Mouse (Mus musculus) induced T-regulatory cell, adult 2 months (primary cell): Measurements from ENCODE around the gene Styxl1.

Experiments
- DNase-seq: peaks from one replicate; pipeline ENCODE4 v3.0.0-alpha.2; 2012; ENCODE audit warnings: low read depth

Gene Styxl1

DNA sequence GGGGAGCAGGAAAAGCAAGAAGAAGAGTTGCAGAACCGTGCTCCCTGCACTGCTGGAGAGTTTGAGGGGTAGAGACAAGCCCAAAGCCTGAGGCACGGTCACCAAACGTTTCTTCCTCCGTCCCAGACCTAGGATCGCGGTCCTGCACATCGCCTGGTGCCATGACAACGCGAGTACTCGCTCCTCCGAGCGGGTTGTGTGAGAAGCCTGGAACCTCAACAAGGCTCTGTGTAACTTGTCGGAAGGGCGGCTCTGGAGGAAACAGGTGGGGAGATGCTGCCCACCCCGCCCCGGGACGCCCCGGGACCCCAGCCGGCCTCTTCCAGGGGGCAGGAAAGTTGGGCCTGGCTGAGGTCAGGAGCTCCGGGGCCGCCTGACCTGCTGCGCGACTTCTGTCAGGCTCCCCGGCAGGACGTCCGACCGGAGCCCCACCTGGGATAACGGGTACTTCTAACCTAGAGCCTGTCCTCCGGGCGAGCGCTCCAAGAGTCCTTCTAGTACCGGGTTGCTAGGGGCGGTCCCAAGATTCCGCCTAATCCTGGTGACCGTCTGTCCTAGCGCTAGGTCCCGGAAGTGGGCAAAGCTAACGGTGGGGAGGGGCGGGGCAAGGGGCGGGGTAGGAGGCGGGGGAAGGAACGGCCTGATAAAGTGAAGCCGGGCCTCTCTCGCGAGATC lies at the start of gene Styxl1:
Styxl1 (minus strand) TSS at position 590 of the 675 bp plus-strand sequence.
- DNase-seq: no peak

DNA sequence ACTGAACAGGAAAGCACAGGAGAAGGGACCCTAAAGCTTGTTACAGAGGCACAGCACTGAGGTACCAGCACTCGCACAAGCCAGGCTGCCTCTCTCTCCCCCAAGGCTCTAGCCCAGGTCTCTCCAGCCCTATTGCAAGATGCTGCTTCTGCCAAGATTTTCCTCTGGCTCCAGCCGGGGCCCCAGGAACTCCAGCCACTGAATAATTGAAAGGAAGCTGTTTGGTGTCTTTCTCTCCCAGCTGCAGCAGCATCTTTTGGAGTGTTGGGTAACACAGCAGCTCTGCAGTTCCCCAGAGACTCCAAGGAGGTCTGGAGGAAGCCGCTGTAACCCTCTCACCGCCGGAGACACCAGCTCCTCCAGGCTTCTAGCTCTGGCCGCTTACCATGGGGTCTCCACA lies 48.0 kb upstream of the Styxl1 start:
- DNase-seq: no peak

DNA sequence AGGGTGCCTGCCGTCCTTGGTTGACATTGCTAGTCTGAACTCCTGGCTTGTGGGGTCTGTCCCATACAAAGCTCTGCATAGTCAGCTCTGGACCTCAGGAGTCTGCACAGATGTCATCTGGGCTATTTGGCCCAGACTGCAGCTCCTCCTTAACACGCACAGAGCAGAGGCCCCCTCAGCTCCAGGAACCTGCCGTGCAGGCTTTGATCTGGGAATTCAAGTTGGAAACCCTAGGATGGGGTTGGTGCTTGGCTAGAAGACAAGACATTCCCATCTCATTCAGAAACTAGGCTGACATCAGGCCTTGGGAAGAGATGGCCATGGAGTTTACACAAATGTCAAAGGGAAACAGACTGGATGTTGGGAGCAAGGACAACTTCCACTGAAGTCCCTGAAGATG lies 46.3 kb upstream of the Styxl1 start:
- DNase-seq: no peak

DNA sequence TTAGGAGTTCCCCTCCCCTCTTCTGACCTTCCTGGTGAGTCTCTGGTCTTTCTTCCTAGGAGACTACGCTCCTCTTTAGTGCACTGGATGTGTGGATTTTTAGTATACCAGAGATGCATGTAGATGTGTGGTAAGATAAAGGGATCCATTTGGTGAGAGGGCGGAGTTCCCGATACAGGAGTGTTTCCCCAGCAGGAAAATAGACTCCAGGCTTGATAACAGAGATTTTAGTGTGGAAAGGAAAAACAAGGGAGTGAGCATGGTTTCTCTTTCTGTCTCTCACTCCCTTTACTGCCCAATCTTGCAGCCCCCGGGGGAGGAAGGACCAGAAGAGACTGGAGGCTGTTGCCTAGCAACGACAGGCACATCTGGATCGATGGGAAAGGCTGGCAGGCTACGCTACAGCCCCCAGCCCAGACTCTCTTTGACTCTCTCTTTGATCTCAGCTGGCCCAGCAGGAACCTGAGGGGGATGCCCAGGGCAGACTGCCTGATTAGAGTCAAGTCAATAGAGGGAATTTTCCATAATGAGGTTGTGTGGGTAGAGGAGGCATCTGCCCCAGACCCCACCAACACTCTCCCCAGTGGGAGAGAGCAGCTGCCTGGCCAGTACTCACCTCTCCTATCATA lies 44.2 kb upstream of the Styxl1 start:
- no peak for DNase-seq

DNA sequence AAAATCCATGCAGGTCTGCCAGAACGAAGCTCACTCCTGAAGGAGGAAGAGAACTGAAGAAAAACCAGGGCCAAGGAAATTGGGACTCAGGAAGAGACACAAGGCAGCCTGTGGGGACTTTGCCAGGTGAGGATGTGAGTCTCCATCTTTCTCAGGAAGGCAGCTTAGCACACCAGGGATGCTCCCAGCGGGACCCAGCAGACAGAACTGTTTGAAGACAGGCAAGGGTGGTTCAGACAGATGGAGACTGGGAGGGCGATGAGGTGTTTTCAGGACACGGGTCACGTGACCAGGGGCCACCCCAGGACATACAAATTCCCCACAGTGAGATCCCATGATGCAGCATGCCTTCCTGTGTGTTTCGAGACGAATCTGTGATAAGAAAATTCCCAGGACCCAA lies 40.3 kb upstream of the Styxl1 start:
- DNase-seq: no peak

DNA sequence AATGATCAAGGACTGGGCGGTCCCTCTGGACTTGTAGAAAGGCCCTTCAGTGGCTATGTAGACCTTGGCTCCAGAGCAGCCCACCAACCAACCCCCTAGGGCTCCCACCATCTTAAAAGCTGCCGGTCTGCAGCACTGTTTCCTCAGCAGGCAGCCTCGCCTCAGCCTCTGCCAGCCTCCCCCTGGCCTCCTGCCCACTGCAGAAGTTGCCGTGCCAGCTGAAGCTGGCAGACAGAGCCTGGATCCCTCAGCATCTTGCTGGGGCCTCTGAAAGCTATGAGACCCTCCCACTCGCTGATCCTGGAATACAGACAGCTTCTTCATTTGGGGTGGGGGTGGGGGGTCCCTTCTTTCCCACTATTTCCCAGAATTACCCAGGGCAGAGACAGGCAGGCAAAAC lies 34.8 kb upstream of the Styxl1 start:
- DNase-seq: no peak

DNA sequence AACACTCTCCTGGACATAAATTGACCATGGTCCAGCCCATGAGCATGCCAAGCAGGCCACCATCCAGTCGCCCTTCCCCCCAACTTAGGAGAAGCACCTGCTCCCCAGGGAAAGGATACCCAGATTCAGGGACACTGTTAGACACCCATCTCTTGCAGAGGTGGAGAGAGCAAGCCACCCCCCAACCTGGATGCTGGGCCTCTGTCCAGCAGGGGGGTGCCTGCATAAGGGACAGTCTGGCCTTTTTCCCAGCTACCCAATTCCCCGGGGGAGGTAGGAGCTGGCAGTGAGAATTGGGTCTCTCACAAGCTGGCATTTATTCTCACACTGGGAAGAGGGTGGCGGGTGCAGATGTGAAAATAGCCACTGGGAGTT lies 29.1 kb upstream of the Styxl1 start:
- no peak for DNase-seq

DNA sequence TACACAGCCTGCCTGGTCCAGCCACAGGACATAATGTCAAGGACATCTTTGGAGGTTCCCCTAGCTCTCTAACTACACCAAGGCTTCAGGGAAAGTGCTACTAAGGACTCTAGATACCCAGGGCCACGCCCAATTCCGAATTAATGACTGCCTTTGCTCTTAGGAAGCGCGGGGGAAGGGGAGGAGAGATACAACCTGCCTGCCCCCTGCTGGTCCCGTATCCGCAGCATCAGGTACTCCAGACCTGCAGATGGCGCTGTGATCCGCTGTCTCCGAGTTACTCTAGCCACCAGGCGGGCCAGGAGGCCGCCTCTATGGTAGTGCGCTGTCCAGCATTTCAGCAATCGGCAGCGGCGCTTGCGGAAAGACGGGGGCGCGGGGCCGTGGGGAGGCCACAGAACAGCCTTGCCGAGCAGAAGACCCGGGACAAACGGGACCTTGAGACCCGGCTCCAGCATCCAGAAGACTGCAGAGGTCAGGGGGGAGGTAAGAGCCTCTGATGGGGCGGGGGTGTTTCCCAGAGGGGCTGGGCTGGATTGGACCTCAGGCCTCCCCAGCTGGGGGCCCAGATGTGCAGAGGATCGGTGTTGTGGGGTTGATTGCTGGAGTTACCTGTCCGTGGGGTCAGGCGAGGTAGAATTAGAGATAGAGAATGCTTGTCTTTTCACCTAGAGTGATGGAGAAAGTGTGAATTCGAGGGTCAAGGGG lies 28.5 kb upstream of the Styxl1 start, which contains the start of gene Srrm3:
Srrm3 (plus strand) TSS at position 336 of the 708 bp plus-strand sequence.
- DNase-seq: peak; percentile 96

DNA sequence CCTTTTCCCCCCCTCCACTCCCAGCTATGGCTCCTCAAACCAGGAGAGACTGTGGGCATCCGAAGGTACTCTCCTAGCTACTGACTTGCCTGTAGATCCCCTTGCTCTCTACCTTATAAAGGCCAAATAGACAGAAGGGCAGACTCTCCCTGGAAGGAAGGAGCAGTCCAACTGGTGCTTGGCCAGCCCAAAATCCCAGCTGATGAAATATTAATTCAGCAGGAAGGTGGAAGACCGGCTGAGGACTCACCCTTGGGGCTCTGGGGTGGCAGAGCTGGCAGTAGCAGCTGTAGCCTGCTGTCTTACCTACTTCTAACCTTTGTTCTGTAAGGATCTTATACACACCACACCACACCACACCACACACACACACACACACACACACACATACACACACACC lies 26.6 kb upstream of the Styxl1 start:
- no peak for DNase-seq

DNA sequence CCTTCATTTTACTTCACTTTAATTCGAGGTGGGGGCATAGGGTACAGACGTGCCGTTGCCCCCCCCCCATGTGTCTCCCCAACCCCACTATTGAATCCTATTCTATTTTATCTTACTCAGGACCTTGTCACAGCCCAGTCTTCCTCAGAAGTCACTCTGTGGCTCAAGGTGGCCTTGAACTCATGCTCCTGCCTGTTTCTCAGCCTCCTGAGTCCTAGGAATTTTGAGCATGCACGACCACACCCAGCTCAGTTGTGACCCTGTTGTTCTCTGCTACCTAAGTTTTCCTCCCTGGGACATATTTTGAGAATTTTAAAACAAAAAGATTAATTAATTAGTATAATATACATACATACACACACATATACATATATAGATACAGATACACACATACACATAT lies 25.5 kb upstream of the Styxl1 start:
- no peak for DNase-seq

DNA sequence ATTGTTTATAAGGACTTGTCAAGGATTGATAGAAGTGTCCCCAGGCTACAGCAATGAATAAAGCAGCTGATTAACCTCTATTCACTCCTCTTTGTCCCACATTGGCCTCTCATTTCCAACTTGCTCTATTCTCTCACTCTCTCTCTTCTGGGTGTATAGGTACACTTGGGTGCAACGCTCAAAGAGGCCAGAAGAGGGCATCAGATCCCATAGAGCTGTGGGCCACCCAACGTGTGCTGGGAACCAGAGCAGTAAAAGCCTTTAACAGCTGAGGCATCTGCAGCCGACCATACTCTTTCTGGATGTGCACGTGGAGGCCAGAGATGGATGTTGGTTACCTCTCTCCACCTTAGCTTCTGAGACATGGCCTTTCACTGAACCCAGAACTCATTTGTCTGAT lies 24.9 kb upstream of the Styxl1 start:
- DNase-seq: peak; percentile 37

DNA sequence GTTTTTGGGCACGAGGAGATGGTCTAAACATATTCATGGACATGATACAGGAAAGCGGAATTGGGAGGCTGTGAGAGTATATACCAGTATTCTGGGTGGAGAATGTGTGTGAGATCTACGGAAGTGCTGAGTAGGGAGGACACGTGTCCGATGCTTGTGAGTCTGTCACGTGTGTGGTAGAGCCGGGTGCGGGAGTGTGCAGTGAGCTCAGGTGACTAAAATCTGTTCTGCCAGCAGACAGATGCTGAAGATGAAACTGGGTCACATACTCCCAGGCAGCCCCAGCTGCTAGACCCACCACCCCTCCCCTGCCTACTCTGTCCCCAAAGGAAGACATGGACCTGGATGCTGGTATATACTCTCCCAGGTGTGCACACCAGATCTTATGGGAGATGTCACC lies 24.5 kb upstream of the Styxl1 start:
- no peak for DNase-seq

DNA sequence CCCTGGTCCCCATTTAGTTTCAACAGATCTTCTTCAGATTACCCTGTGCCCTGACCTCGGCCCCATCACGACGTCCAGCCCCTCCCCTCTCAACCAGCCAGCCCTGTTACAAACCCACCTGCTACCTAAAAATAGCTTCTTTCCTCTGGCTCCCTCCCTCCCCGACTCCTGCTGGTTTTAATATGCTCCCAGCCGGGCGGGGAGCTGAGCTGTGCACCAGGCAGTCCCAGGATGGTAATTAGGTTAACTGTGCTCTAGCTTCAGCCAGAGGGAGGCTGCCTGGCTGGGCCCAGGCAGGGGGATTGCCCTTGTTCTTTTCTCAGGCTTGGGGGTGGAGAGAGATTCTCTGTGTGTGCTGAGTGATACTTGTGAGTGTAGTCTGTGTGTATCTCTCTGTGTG lies 22.7 kb upstream of the Styxl1 start:
- DNase-seq: no peak

DNA sequence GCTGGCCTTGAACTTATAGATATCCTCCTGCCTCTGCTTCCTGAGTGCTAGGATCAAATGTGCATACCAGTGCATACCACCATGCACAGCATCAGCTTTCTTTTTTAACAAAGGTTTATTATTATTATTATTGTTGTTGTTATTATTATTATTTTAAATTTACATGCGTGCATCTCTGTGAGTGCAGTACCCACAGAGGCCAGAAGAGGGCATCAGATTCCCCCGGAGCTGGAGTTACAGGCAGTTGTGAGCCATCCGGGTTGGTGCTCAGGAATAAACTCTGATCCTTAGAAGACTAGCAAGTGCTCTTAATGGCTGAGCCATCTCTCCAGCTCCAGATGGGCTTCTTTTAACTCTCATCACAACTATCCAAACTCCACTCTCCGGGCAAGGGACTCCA lies 21.6 kb upstream of the Styxl1 start:
- DNase-seq: peak; percentile 45

DNA sequence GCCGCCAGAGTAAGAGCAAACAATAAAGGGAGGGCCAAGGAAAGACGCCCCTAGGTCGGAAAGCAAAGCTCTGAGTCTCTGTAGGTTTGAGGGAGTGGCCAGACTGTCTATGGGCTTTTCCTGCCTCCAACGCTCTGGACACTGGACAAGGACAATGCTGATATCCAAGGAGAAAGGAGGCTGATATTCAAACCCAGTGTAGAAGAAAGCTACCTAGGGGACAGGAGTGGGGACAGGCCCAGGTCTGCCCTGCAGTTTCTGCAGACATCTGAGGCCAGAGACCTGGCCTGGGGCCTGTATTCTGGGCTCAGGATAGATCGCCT lies 16.6 kb upstream of the Styxl1 start:
- DNase-seq: no peak

DNA sequence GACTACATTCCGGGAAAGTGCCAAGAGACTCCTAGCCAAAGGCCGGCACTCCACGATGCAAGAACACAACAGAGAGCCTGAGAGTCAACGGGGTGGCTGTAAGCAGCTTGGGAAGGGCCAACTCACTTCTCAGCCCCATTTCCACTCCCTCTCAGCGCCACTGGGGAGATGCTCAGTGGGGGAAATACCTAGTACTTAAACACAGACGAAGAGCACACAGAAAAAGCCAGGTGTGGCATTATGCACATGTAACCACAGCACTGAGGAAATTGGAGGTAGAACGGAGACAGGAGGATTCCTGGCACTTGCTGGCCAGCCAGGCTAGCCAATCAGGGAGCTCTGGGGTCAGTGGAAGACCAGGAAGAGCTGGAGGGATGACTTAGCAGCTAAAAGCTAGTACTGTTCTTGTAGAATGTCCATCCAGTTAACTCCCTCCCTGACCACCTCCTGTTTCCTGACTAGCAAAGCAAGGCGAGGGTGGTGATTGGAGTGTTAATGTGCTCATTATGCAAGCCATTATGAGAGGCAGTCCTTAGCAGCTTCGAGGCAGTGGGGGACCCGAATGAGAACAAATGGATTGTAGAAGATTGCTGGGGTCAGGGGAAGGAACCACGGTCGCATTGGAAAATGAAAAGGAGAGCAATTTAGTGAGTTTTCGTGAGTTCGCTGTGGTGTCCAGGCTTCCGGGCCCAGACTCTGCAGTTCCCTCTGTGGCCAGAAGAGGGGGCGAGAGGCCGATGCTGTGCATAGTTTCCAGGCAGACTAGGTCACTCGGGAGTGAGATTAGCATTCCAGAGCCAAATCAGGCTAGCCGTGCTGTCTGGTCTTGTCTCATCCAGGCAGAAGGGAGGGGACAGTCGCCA lies 16.0 kb upstream of the Styxl1 start:
- DNase-seq: peak; percentile 86

DNA sequence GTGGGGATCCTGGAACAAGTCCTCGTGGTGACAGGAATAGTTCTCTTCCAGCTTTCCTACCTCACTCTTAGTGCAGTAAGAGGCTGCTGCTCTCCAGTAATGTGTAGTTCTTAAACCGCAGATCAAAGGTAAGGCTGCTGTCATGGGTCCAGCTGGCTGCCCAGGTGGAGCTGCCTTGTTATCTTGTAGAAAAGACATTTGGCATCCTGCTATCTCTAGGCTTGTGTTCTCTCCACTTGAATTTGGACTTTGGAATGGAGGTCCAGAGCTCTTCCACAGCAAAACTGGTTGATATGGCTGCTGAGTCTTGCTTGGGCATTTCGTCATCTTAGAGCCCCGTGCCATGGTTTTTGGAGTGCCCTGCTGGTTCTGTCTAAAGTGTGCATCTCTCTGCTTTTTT lies 4.7 kb upstream of the Styxl1 start:
- DNase-seq: no peak

DNA sequence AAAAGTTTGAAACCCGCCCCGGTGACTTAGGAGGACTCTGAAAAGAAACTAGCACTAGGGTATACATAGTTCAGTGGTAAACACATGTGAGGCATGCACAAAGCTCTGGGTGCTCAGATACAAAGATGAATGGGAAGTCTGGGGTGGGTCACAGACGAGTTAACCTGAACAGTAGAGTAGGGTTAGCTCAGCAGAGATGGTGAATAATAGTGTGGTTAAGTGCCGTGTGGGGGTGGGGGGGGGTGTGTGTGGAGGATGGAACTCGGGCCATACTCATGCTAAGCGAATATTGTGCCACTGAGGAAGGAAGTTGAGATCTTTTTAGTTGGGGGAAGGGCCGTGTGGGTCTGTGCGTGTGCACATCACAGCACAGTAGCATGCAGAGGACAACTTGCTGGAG lies 2.1 kb upstream of the Styxl1 start:
- peak; percentile 66 for DNase-seq

DNA sequence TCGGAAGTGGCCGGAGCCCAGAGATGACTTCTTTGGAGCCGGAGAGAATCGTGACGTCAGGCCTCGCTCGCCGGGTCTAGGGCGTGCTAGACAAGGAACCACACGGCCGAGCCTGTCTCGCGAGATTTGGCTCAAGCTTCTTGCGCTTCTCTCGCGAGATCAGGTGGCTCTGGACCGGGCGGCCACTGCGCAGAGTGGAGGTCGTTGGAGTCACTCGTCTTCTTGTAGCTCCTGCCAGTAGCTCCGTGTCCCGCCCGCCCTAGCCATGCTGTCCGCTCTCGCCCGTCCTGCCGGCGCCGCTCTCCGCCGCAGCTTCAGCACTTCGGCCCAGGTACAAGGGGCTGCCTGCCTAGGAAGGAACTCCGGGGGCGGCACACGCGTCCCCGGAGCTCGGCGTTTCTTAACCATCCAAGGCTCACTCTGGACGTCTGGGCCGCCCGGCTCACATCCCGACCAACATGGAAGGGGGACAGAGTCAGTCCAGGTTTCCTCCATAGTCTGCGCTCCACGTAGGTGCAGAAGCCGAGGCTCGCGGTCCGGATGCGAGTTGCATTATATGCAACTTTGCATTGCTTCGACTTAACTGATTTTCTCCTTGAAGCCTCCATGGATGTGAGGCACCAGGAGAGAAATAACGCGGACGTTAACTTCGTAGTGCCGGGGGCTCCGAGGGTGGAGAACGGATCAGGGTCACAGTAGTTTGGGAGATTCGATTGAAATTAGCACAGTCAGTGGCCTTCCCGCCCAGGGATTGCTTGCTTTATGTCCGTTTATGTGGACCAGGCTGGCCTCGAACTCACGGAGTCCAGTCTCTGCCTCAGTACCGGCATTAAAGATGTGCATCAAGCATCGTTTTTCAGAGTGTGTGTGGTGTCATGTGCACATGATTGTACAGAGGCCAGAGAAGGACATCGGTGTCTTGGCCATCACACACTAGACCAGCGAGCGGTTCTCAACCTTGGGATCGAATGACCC lies 573 bp upstream of the Styxl1 start, which contains the start of gene Mdh2:
Mdh2 (plus strand) TSS at position 10 of the 975 bp plus-strand sequence.
- DNase-seq: peak; percentile 100

DNA sequence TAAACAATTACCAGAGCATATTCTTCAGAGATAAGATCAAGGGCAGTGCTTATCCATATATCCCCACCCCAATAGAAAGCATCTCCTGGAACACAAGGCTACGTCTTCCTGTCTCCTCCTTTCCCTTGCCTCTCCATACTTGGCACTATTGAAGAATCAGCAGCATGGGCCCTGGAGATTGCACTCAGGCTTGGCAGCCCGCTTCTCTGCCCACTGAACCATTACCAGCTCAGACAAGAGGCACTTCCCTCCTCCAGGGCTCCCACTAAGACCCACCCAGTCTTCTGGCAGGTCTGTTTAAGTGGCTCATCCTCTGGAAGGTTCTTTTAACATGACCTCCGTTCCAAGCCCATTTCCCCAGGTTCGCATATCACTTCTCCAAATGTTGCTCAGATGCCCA lies 1.6 kb downstream of the Styxl1 start:
- no peak for DNase-seq

DNA sequence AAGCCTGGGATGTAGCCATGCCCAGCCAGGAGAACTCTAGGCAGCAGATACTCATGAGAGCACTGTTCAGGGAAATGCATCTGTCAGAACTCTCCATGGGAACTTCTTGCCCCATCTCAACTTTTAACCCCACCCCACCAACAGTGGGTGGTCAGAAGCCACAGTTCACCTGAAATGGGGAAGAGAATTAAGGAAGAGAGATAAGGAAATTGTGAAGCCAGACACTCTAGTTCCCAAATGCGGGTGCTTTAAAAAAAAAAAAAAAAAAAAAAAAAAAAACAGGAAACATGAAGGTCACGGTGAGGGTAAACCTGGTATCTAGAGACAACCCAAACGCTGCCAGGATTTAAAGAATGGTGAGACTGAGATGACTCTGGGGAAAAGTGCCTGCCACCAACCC lies 5.7 kb downstream of the Styxl1 start:
- DNase-seq: no peak
